Mouse (Mus musculus) frontal cortex, postnatal 36 days (tissue): ENCODE measurements around the gene Mdm2.

Experiments used
- DNase-seq, 2 experiments: peaks; one replicate each; pipeline ENCODE4 v3.0.0; 2022; ENCODE audit warnings: low spot score in 2 of 2

The Mdm2 gene

GRCm38 (mm10) chr10:117696827-117697560 lies 13.6 kb downstream of the Mdm2 start:
- no peak for DNase-seq

GRCm38 (mm10) chr10:117696021-117696826 lies 14.3 kb downstream of the Mdm2 start:
- no peak for DNase-seq

- DNase-seq = no peak
These were observed 15.0 kb downstream of the Mdm2 start for GRCm38 (mm10) chr10:117695605-117696004.

DNA sequence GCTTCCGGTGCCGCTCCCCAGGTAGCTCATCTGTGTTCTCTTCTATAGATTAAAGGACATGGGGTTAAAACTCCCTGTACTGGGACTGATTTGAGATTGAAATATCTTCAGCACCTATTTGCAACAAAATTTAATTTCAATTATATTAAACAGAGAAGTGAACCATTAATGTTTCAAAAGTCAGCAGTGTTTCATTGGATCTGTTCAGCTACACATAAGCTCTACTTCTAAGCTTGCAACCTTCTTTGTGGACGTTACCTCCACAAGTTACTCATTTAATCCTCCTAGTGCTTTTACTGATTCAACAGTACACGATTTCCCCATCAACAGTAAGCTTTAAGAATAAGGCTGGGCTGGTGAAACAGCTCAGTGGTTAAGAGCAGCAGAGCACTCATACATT lies 15.5 kb downstream of the Mdm2 start:
- DNase-seq = no peak

DNA sequence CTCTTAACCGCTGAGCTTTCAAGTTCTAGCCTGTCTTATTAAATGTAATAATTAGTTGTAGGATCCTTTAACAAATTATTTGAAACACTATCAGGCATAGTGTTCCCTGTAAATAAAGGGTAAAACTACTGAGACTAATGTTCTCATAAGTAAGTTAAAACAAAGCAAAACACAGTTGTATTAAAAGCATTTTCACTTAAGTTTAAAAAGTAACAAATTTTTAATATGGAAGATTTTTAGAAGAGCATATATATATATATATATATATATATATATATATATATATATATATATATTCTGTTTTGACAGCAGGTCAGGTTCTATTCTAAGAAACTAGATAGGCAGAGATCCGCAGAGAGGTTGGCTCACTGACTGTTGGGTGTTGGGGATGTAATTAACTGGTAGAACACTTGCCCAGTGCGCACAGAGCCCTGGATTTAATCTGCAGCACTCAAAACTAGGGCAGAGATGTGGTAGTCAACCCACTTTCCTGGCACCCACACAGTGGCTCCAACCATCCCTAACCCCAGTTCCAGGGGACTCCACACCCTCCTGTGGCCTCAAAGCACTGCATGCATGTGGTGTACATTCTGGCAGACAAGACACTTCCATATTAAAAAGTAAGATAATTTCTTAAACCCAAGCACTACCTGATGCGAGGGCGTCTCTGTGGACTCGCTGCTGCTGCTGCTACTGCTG lies 16.2 kb downstream of the Mdm2 start:
- no peak for DNase-seq

DNA sequence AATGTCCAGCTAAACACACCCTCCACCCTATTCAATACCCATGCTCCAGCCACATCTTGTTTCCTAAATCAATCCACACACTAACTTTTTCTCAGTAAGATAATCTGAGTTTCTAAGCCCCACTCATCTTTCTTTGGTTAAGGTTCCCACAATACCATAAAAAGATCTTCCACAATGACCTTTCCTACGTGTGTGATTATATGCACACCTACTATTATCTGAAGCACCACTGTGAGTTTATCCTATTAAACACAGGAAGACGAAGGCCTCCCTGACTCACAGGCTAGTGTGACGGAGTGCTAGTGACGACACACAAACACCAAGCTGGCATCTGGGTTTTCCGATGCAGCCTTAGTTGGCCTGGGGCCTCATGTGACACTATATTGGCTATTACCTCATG lies 17.6 kb downstream of the Mdm2 start:
- no peak for DNase-seq

- DNase-seq = no peak
These were observed 18.4 kb downstream of the Mdm2 start for GRCm38 (mm10) chr10:117692173-117692572.

DNA sequence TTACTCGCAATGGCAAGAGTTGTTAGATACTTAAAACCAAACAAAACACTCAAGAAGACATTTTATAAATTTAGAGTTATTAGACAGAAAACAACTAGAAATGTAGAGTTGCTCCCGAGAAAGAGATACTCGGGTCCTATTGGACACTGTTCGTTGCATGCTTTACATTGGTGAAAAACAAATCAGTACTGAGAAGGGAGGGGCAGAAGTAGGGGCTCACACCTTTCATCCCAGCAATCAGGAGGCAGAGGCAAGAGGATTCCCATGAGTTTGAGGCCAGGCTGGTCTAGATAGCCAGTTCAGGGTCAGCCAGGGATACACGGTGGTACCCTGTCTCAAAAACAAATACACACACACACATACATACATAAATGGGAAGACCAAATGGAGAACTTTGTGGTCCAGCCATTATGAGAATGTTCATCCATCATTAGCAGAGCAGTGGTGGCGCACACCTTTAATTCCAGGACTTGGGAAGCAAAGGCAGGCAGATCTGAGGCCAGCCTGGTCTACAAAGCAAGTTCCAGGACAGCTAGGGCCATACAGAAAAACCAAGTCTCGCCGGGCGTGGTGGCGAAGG lies 19.1 kb downstream of the Mdm2 start:
- no peak for DNase-seq

DNA sequence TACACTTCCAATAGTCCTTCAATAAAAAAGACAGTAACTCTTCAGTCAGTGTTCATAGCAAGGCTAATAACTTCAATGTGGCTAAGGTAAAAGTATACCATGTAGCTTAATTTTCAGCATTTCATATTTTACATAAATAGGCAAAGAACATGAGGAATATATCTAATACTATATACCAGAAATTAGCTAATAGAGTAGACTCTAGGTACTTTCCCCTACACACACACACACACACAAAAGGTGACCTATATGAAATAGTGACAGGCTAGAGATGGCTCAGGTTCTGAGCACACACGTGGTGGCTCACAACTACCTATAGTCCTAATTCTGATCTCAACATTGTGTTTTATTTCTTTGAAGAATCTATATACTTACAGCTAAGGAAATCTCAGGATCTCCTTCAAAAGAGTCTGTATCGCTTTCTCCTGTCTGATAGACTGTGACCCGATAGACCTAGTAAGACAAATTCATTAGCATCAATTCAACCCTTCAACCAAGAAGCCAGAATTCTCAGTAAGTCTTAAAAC lies 19.7 kb downstream of the Mdm2 start:
- DNase-seq = no peak

DNA sequence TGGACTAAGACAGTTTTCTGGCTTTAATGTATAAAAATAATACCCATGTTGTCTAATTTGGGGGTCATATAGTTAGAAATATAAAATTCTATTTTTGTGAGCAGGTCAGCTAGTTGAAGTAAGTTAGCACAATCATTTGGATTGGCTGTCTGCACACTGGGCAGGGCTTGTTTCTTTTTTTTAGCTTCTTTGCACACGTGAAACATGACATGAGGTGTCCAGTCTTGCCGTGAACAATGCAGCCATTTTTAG lies 20.5 kb downstream of the Mdm2 start:
- no peak for DNase-seq

DNA sequence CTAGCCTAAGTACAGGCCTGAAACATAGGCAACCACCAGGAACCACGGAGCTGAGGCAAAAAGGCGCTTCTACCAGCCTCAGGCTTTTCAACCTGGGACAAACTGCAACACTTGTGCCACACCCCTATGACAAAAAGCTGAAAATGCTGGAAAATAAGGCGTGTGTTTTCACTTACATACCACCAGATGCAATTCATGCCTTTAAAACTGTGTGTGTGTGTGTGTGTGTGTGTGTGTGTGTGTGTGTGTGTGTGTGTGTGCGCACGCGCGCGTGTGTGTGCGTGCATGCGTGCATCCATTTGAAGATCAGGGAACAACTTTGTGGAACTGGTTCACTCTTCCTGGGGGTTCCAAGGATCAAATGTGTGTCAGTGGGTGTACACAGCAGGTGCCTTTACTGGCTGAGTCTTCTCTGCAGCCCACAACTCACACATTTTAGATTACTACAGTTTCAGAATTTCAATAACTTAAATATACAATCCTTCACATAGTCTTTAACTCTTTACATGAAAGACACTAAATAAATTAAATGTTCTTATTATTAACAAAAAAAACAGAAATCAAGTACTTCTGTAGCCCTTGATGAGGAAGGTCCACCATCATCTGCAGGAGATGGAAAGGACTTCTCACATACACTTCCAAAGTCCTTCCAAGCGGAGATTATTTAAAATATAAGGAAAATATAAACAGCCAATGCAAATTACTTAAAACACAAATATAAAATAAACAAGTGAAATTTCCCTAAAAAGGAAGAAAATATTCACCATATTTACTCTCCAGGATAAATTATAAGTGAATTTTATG lies 21.1 kb downstream of the Mdm2 start:
- no peak for DNase-seq

DNA sequence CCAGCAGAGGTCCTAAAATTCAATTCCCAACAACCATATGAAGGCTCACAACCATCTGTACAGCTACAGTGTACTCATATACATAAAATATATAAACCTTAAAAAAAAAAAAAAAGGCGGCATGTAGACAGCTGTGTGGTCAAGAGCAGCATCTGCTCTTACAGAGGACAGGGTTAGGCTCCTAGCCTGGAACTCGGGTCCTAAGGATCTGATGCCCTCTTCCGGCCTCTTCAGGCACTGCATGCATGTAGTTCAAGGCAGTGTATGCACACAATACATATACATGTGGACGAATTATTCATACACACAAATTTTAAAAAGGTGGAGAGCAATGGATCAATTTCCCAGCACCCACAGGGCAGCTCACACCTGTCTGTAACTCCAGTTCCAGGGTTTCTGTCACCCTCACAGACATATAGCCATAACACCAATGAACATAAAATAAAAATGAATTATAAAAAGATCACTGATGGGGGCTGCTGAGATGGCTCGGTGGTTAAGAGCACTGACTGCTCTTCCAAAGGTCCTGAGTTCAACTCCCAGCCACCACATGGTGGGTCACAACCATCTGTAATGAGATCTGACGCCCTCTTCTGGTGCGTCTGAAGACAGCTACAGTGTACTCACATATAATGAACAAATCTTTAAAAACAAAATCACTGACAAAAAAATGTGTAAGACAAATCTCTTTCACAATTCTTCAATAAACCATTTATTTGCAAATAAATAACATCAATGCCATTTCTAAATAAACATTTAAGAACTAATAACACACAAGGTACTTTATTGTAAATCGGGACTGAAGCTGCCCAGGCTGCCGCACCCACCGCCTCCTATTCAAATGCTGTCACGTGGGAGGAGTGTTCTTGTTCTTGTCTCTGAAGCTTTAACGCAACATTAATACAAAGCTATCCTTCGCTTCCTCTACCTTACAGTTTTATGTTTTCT lies 22.1 kb downstream of the Mdm2 start:
- DNase-seq = no peak

DNA sequence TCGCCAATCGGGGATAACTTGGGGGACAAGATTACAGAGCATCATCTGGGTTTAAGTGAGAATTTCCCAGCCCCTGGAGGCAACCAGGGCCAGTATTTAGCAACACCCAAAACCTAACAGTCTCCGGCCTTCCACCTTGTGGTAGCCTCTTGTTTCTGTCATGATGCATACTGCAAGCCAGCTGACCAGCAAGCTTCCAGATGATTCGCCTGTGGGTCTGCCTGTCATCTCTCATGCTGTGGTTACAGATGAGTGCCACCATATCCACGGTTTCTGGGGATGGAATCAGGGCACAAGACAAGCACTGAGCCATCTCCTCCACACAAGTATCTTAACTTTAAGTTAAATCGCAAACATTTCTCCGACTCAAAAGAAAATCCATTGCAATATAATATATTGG lies 23.0 kb downstream of the Mdm2 start:
- DNase-seq = no peak

GRCm38 (mm10) chr10:117687018-117687417 lies 23.5 kb downstream of the Mdm2 start:
- no peak for DNase-seq

DNA sequence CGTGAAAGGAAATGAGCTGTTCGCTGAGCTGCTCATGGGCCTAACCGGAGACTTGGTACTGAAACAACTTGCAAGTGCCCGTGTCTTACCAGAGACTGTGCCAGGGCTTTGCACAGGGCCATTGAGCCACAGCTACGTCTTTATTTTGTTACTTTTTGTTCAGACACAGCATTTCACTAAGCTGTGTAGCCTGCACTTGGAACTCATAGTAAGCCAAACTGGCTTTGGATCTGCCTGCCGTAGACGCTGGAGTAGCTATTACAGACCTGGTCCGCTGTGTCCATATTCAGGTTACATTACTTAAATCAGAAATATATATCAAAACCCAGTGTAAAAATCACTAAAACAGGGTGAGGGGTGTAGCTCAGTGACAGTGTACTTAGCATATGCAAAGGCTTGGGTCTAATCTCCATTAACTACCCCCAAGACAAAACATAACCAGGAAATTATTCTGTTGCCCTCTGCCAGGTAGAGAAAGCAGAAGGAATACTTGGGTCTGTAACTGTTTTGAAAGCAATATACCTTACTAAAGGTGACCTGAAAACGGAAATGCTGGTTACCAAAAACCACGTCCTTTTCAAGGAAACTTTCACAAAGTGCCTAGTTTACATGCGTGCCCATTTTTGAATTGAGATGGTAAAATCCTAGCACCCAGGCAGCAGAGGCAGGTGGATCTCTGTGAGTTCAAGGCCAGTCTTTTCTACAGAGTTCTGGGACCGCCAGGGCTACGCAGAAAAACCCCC lies 24.5 kb downstream of the Mdm2 start:
- DNase-seq = no peak

DNA sequence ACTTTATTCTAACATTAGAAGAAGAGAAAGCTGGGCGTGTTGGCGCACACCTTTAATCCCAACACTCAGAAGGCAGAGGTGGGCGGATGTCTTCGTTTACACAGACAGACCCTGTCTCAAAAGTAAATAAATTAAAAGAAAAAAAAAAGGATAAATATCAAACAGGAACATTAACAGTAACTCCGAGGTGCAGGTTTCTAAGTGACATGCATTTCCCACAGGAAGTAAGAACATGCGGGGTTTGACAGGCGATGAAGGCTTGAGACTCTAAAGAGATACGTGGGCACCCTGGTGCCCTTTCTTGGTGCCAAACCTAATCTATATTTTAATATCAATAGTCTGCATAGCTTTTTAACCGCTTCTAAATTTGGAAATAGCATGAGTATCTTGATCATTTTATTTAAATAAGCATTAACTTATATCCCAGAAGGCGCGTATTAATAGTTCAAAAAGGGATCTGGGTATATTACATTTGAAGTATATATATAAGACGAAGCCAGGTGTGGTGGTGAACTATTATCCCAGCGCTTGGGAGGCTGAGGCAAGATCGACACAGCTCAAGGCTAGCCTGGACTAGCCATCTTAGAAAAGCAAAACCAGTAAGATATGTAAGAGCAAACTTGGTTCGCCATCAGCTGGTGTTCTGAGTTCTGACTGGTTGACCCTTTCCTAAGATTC lies 25.2 kb downstream of the Mdm2 start:
- no peak for DNase-seq

GRCm38 (mm10) chr10:117684298-117685170 lies 26.0 kb downstream of the Mdm2 start:
- no peak for DNase-seq

DNA sequence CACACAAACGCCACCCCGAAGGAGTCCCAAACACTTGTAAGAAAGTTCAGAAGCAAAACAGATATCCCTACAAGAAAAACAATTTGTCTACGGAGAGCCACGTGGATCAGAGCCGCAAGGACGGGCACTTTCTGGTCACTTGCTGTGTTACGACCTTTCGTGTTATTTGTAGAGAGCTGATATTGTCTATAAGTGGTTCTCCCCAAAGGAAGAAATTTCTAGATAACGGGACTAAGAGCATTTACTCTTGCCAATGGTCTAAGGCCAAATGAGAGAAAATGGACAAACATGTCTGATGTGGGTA lies 26.9 kb downstream of the Mdm2 start:
- no peak for DNase-seq
